Mouse (Mus musculus) heart, embryonic 16.5 days (tissue): ENCODE measurements around the gene Kdm4d. TPM values are rescaled to one million over a fixed set of nuclear protein-coding genes. Genes with fewer than 3 reads are reported as not detected.
"Not testable (repeated sequence)": the region's sequence is repeated elsewhere in the genome, so short reads cannot be mapped to it uniquely, and the experiment has no call there.

Source experiments
- ATAC-seq: fragments of 200-750 bp; cut with Nextera tagmentation; replicated peaks from 2 replicates; pipeline ENCODE4 v1.8.0; 2017; ENCODE audit warnings: moderate number of reproducible peaks; ENCODE audit not compliant: insufficient read depth, low FRiP score; ENCODE audit errors: extremely low read depth
- H3K27ac ChIP-seq: fragments of 300-500 bp; sonication (generic); 2 replicates; pipeline ENCODE4 v1.5.1; 2014; ENCODE audit warnings: mild to moderate bottlenecking, low read length, control low read depth, moderate library complexity
- H3K27me3 ChIP-seq: fragments of 300-500 bp; sonication (generic); 2 replicates; pipeline ENCODE4 v1.6.1; 2014; ENCODE audit warnings: low read length, mixed read lengths; ENCODE audit not compliant: control insufficient read depth, insufficient read depth
- H3K36me3 ChIP-seq: fragments of 300-500 bp; sonication (generic); 2 replicates; pipeline ENCODE4 v1.6.1; 2014; ENCODE audit not compliant: control insufficient read depth, insufficient read depth
- H3K4me1 ChIP-seq: fragments of 300-500 bp; sonication (generic); 2 replicates; pipeline ENCODE4 v1.6.1; 2014; ENCODE audit warnings: low read length, mixed read lengths; ENCODE audit not compliant: control insufficient read depth, insufficient read depth
- H3K4me2 ChIP-seq: fragments of 300-500 bp; sonication (generic); 2 replicates; pipeline ENCODE4 v1.6.1; 2014; ENCODE audit warnings: low read depth, mild to moderate bottlenecking, control low read depth, low read length
- H3K4me3 ChIP-seq: fragments of 300-500 bp; sonication (generic); 2 replicates; pipeline ENCODE4 v1.5.1; 2014; ENCODE audit warnings: mild to moderate bottlenecking, control low read depth, low read length
- H3K9ac ChIP-seq: fragments of 300-500 bp; sonication (generic); 2 replicates; pipeline ENCODE4 v1.6.1; 2014; ENCODE audit warnings: low read length, control low read depth
- H3K9me3 ChIP-seq: fragments of 300-500 bp; sonication (generic); replicated peaks from 2 replicates; pipeline ENCODE4 v1.6.1; 2016; ENCODE audit warnings: low read length; ENCODE audit not compliant: control insufficient read depth
- WGBS: fragments of 180-500 bp; shearing (Covaris S2); extraction: QIAGEN DNeasy Blood & Tissue Kit; methylation state at CpG from one replicate; pipeline ENCODE4 v1.1.7; 2014; 5-methylcytosine and 5-hydroxymethylcytosine counted together
- polyA plus RNA-seq: library from polyadenylated mRNA; unstranded; fragments of >200 nt; fragmentation: Nextera tagmentation; extraction: Ambion mirVana; gene quantifications from 2 replicates; pipeline ENCODE4 v1.2.1, GENCODE M21; 2015

The Kdm4d gene
- polyA plus RNA-seq, 1 experiment from 2014 or later: 0.12 TPM

- not testable (repeated sequence) for ATAC-seq, H3K4me2 ChIP-seq, H3K4me3 ChIP-seq, H3K9ac ChIP-seq, H3K36me3 ChIP-seq, H3K9me3 ChIP-seq, H3K4me1 ChIP-seq, H3K27me3 ChIP-seq, H3K27ac ChIP-seq
- WGBS: 70% methylated on average over 10 of the region's 12 CpGs
Observed at GRCm38 (mm10) chr9:14463668-14464067, 36.6 kb downstream of the Kdm4d start.

GRCm38 (mm10) chr9:14462536-14462935 is 37.7 kb downstream of the Kdm4d start:
- H3K4me3 ChIP-seq, H3K27ac ChIP-seq: not testable (repeated sequence)

GRCm38 (mm10) chr9:14456320-14456719 is 44.0 kb downstream of the Kdm4d start:
- Histone ChIP-seq H3K4me2 (no peak overlapping the region), H3K36me3 (no peaks in the 10 kb centered on the region), H3K9me3 (no peaks in the 10 kb centered on the region), H3K27me3 (no peaks in the 10 kb centered on the region), H3K4me3 (no peak overlapping the region), H3K27ac (no peak overlapping the region), H3K9ac (no peak overlapping the region), H3K4me1 (no peaks in the 10 kb centered on the region)
- WGBS: 83% methylated on average over 3 of the region's 3 CpGs
- no peak for ATAC-seq

More at GRCm38 (mm10) chr9:14462536-14462935, 37.7 kb downstream of the Kdm4d start:
- H3K4me2 ChIP-seq, ATAC-seq, H3K36me3 ChIP-seq, H3K27me3 ChIP-seq, H3K9ac ChIP-seq, H3K9me3 ChIP-seq, H3K4me1 ChIP-seq: not testable (repeated sequence)
- WGBS: 85% methylated on average over 1 of the region's 1 CpGs

- H3K4me3 ChIP-seq, H3K27me3 ChIP-seq, H3K4me2 ChIP-seq, H3K4me1 ChIP-seq, H3K36me3 ChIP-seq, H3K9ac ChIP-seq, H3K9me3 ChIP-seq, H3K27ac ChIP-seq, ATAC-seq: not testable (repeated sequence)
- WGBS: 60% methylated on average over 7 of the region's 8 CpGs
Observed at GRCm38 (mm10) chr9:14451120-14451519, 49.2 kb downstream of the Kdm4d start.

- not testable (repeated sequence) for H3K9ac ChIP-seq, H3K4me2 ChIP-seq, H3K9me3 ChIP-seq, H3K27ac ChIP-seq, H3K4me3 ChIP-seq, ATAC-seq, H3K27me3 ChIP-seq, H3K4me1 ChIP-seq, H3K36me3 ChIP-seq
- 64% methylated on average over 2 of the region's 2 CpGs for WGBS
Observed at GRCm38 (mm10) chr9:14447086-14447485, 53.2 kb downstream of the Kdm4d start.

- Histone ChIP-seq H3K4me2 (no peak overlapping the region), H3K4me1 (no peaks in the 10 kb centered on the region), H3K9ac (no peak overlapping the region), H3K36me3 (no peaks in the 10 kb centered on the region), H3K27me3 (no peaks in the 10 kb centered on the region), H3K9me3 (no peaks in the 10 kb centered on the region; the same call in 1 of the 2 replicates), H3K27ac (no peak overlapping the region), H3K4me3 (no peak overlapping the region)
- WGBS: 94% methylated on average over 1 of the region's 1 CpGs
- ATAC-seq: no peak
Observed at GRCm38 (mm10) chr9:14440347-14440746, 59.9 kb downstream of the Kdm4d start.

- Histone ChIP-seq H3K4me1 (no peaks in the 10 kb centered on the region), H3K9me3 (no peaks in the 10 kb centered on the region), H3K27ac (no peak overlapping the region), H3K9ac (no peak overlapping the region), H3K4me2 (no peak overlapping the region), H3K4me3 (no peak overlapping the region), H3K27me3 (no peaks in the 10 kb centered on the region), H3K36me3 (no peaks in the 10 kb centered on the region)
- ATAC-seq: no peak
- 51% methylated on average over 11 of the region's 11 CpGs for WGBS
Observed at GRCm38 (mm10) chr9:14433252-14433939, 66.9 kb downstream of the Kdm4d start.

Other genes starting within 250 kb of the Kdm4d start
- 9.2 and 10.1 TPM in 2 replicates for gene Sesn3, start 225.4 kb downstream of the Kdm4d start, polyA plus RNA-seq
- gene Endod1, start 119.0 kb downstream of the Kdm4d start, polyA plus RNA-seq: 7.8 and 9.6 TPM in 2 replicates
- gene Cwc15, start 135 bp upstream of the Kdm4d start, polyA plus RNA-seq: 108 and 116 TPM in 2 replicates
- 17.8 and 19.1 TPM in 2 replicates for gene Amotl1, start 144.6 kb upstream of the Kdm4d start, polyA plus RNA-seq
- 0.17 and 0.22 TPM in 2 replicates for gene Piwil4, start 240.3 kb upstream of the Kdm4d start, polyA plus RNA-seq